Mouse (Mus musculus): ENCODE results near the gene Spata6. TPM values are rescaled to one million over a fixed set of nuclear protein-coding genes. Genes with fewer than 3 reads are reported as not detected.

Spata6 gene
- polyA plus RNA-seq, 1 experiment from 2014 or later: 25.5 TPM

Other genes with a start within 250 kb of the Spata6 start
- gene Slc5a9, start 182.9 kb downstream of the Spata6 start, polyA plus RNA-seq (2015; fragmentation: Nextera tagmentation; extraction: Ambion mirVana): 9.2 and 9.6 TPM in 2 replicates
- 0.74 and 1.8 TPM in 2 replicates for gene Skint8, start 199.4 kb downstream of the Spata6 start, polyA plus RNA-seq (2015; fragmentation: Nextera tagmentation; extraction: Ambion mirVana)

Measured in stomach, embryonic 16.5 days (tissue).